Mouse (Mus musculus): Measurements from ENCODE around the gene Fmo5. TPM values are rescaled to one million over a fixed set of nuclear protein-coding genes. Genes with fewer than 3 reads are reported as not detected.

Gene Fmo5
- polyA plus RNA-seq, 1 experiment: 0.12 TPM

GRCm38 (mm10) chr3:97595066-97595465, 33.5 kb upstream of the Fmo5 start:
- Histone ChIP-seq H3ac (ENCODE audit: control insufficient read depth, insufficient read length, low read depth) (no peak overlapping the region), H3K27me3 (ENCODE audit: control insufficient read depth, insufficient read depth, insufficient read length) (no peaks in the 10 kb centered on the region), H3K79me2 (ENCODE audit: control insufficient read depth, insufficient read depth) (no peaks in the 10 kb centered on the region), H3K4me3 (ENCODE audit: insufficient read depth, poor library complexity, severe bottlenecking) (no peak overlapping the region), H3K79me3 (ENCODE audit: low read depth) (no peaks in the 10 kb centered on the region), H3K36me3 (ENCODE audit: control insufficient read depth, insufficient read depth) (peaks cover 8% of the 10 kb centered on the region)
- no peak for TF ChIP-seq FOSL1 (IDR thresholded peaks at IDR 0.05; ENCODE audit: insufficient read depth, low read length, poor library complexity, severe bottlenecking)
- no peak for TF ChIP-seq CTCF (IDR thresholded peaks at IDR 0.05; ENCODE audit: control insufficient read depth, insufficient read depth, insufficient read length)
- TF ChIP-seq CEBPB (IDR thresholded peaks at IDR 0.05; ENCODE audit: low read depth): no peak
- no peak for TF ChIP-seq MAX (IDR thresholded peaks at IDR 0.05)
- TF ChIP-seq MYOG (IDR thresholded peaks at IDR 0.05; ENCODE audit: control insufficient read depth, extremely low read depth, insufficient read length): no peak
- TF ChIP-seq MYOD1 (IDR thresholded peaks at IDR 0.05; ENCODE audit: control insufficient read depth, insufficient read length, low read depth): no peak

GRCm38 (mm10) chr3:97596796-97597195, 31.8 kb upstream of the Fmo5 start:
- H3K4me3 ChIP-seq (ENCODE audit: insufficient read depth, poor library complexity, severe bottlenecking): no peak overlapping the region

GRCm38 (mm10) chr3:97600050-97600832, 28.4 kb upstream of the Fmo5 start:
- Histone ChIP-seq H3K27me3 (ENCODE audit: control insufficient read depth, insufficient read depth, insufficient read length) (no peaks in the 10 kb centered on the region), H3ac (ENCODE audit: control insufficient read depth, insufficient read length, low read depth) (no peak overlapping the region), H3K36me3 (ENCODE audit: control insufficient read depth, insufficient read depth) (peaks cover 6% of the 10 kb centered on the region), H3K79me2 (ENCODE audit: control insufficient read depth, insufficient read depth) (no peaks in the 10 kb centered on the region), H3K79me3 (ENCODE audit: low read depth) (no peaks in the 10 kb centered on the region), H3K4me3 (ENCODE audit: insufficient read depth, poor library complexity, severe bottlenecking) (no peak overlapping the region)
- TF ChIP-seq CEBPB (IDR thresholded peaks at IDR 0.05; ENCODE audit: low read depth) (no peak), MAX (IDR thresholded peaks at IDR 0.05) (no peak), MYOD1 (IDR thresholded peaks at IDR 0.05; ENCODE audit: control insufficient read depth, insufficient read length, low read depth) (no peak), FOSL1 (IDR thresholded peaks at IDR 0.05; ENCODE audit: insufficient read depth, low read length, poor library complexity, severe bottlenecking) (no peak), USF1 (IDR thresholded peaks at IDR 0.05; ENCODE audit: low read depth) (no peak), CTCF (IDR thresholded peaks at IDR 0.05; ENCODE audit: control insufficient read depth, insufficient read depth, insufficient read length) (no peak), MYOG (IDR thresholded peaks at IDR 0.05; ENCODE audit: control insufficient read depth, extremely low read depth, insufficient read length) (no peak)

More at GRCm38 (mm10) chr3:97596796-97597195, 31.8 kb upstream of the Fmo5 start:
- no peak for TF ChIP-seq MYOD1 (IDR thresholded peaks at IDR 0.05; ENCODE audit: control insufficient read depth, insufficient read length, low read depth)
- no peak for TF ChIP-seq MAX (IDR thresholded peaks at IDR 0.05)
- no peak for TF ChIP-seq CEBPB (IDR thresholded peaks at IDR 0.05; ENCODE audit: low read depth)
- Histone ChIP-seq H3ac (ENCODE audit: control insufficient read depth, insufficient read length, low read depth) (no peak overlapping the region), H3K36me3 (ENCODE audit: control insufficient read depth, insufficient read depth) (peaks cover 11% of the 10 kb centered on the region), H3K79me3 (ENCODE audit: low read depth) (no peaks in the 10 kb centered on the region), H3K27me3 (ENCODE audit: control insufficient read depth, insufficient read depth, insufficient read length) (no peaks in the 10 kb centered on the region), H3K79me2 (ENCODE audit: control insufficient read depth, insufficient read depth) (no peaks in the 10 kb centered on the region)

- peak overlapping the region; percentile 49 for H3K4me3 ChIP-seq (ENCODE audit: insufficient read depth, poor library complexity, severe bottlenecking)
- H3K27me3 ChIP-seq (ENCODE audit: control insufficient read depth, insufficient read depth, insufficient read length): no peaks in the 10 kb centered on the region
- H3K36me3 ChIP-seq (ENCODE audit: control insufficient read depth, insufficient read depth): no peaks in the 10 kb centered on the region
- peak overlapping the region; percentile 96 for H3ac ChIP-seq (ENCODE audit: control insufficient read depth, insufficient read length, low read depth)
- peaks cover 8% of the 10 kb centered on the region for H3K79me2 ChIP-seq (ENCODE audit: control insufficient read depth, insufficient read depth)
- peaks cover 2% of the 10 kb centered on the region for H3K79me3 ChIP-seq (ENCODE audit: low read depth)
- TF ChIP-seq CTCF (IDR thresholded peaks at IDR 0.05; ENCODE audit: control insufficient read depth, insufficient read depth, insufficient read length): peak; percentile 47
- TF ChIP-seq CEBPB (IDR thresholded peaks at IDR 0.05; ENCODE audit: low read depth): no peak
- no peak for TF ChIP-seq FOSL1 (IDR thresholded peaks at IDR 0.05; ENCODE audit: insufficient read depth, low read length, poor library complexity, severe bottlenecking)
- TF ChIP-seq MYOD1 (IDR thresholded peaks at IDR 0.05; ENCODE audit: control insufficient read depth, insufficient read length, low read depth): no peak
- TF ChIP-seq USF1 (IDR thresholded peaks at IDR 0.05; ENCODE audit: low read depth): no peak
Measured at GRCm38 (mm10) chr3:97609201-97609844, 19.3 kb upstream of the Fmo5 start.

GRCm38 (mm10) chr3:97609845-97610410, 18.7 kb upstream of the Fmo5 start, which contains the start of gene Chd1l:
Gene Chd1l, minus strand, starts transcription at chr3:97610203.
- Histone ChIP-seq H3ac (ENCODE audit: control insufficient read depth, insufficient read length, low read depth) (peak within 1 kb of the TSS; percentile 96), H3K27me3 (ENCODE audit: control insufficient read depth, insufficient read depth, insufficient read length) (no peaks in the 10 kb centered on the region), H3K4me3 (ENCODE audit: insufficient read depth, poor library complexity, severe bottlenecking) (peak within 1 kb of the TSS; percentile 49), H3K79me2 (ENCODE audit: control insufficient read depth, insufficient read depth) (peaks cover 8% of the 10 kb centered on the region), H3K36me3 (ENCODE audit: control insufficient read depth, insufficient read depth) (no peaks in the 10 kb centered on the region), H3K79me3 (ENCODE audit: low read depth) (peaks cover 2% of the 10 kb centered on the region)
- TF ChIP-seq MAX (IDR thresholded peaks at IDR 0.05) (peak; percentile 94), USF1 (IDR thresholded peaks at IDR 0.05; ENCODE audit: low read depth) (no peak), FOSL1 (IDR thresholded peaks at IDR 0.05; ENCODE audit: insufficient read depth, low read length, poor library complexity, severe bottlenecking) (no peak), CEBPB (IDR thresholded peaks at IDR 0.05; ENCODE audit: low read depth) (no peak), CTCF (IDR thresholded peaks at IDR 0.05; ENCODE audit: control insufficient read depth, insufficient read depth, insufficient read length) (peak; percentile 100), MYOD1 (IDR thresholded peaks at IDR 0.05; ENCODE audit: control insufficient read depth, insufficient read length, low read depth) (no peak), MYOG (IDR thresholded peaks at IDR 0.05; ENCODE audit: control insufficient read depth, extremely low read depth, insufficient read length) (no peak)
